Mouse (Mus musculus) small intestine, adult 2 months (tissue): ENCODE results near the gene Lcn6.

Experiments used
- CTCF ChIP-seq: fragments of 200-500 bp; IDR thresholded peaks from 2 replicates; pipeline ENCODE4 v1.5.1; 2012; ENCODE audit warnings: low read depth, mild to moderate bottlenecking, control low read depth, inconsistent platforms, low read length, moderate library complexity, mixed read lengths; ENCODE audit not compliant: insufficient replicate concordance, insufficient read length; ENCODE audit errors: extremely low read depth
- POLR2A ChIP-seq: fragments of 200-500 bp; IDR thresholded peaks from 2 replicates; pipeline ENCODE4 v1.6.1; 2012; ENCODE audit warnings: low read depth, mild to moderate bottlenecking, control low read depth, inconsistent platforms, low read length, moderate library complexity

DNA sequence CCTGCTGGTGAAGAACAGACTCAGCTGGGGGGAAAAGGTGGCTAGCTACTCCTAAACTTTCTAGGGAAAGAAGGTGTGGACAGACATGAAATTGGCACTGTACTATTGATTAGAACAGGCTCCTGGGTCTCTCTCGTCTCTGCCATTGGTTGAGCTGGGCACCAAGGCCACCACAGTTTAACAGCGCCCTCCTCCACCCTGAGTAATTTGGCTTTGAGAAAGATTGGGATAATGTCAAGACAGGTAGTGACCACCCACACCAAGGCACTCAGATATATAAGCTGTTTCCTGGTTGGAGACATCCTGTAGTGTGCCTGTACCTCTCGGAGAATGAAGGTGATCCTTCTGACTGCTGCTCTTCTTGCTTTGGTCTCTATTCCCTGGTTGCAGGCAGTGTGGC lies at the start of gene Lcn6:
- TF ChIP-seq POLR2A (no peak), CTCF (no peak)
